Mouse (Mus musculus) limb, embryonic 13.5 days (tissue): Measurements from ENCODE around the gene Ttc21b. TPM values are rescaled to one million over a fixed set of nuclear protein-coding genes. Genes with fewer than 3 reads are reported as not detected.
A peak's percentile ranks its signal among the peaks of the same experiment; 100 is the strongest.
"Not testable (repeated sequence)": the region's sequence is repeated elsewhere in the genome, so short reads cannot be mapped to it uniquely, and the experiment has no call there.

ENCODE experiments used
- ATAC-seq: fragments of 200-750 bp; cut with Nextera tagmentation; 2 replicates; pipeline ENCODE4 v1.8.0; 2017; ENCODE audit warnings: low read depth, moderate number of reproducible peaks, moderate TSS enrichment; ENCODE audit not compliant: low FRiP score
- H3K27ac ChIP-seq: fragments of 300-500 bp; sonication (generic); 2 replicates; pipeline ENCODE4 v1.5.1; 2015; ENCODE audit warnings: inconsistent platforms, mild to moderate bottlenecking, moderate library complexity
- H3K27me3 ChIP-seq: fragments of 300-500 bp; sonication (generic); 2 replicates; pipeline ENCODE4 v1.6.1; 2015; ENCODE audit warnings: mild to moderate bottlenecking, inconsistent platforms
- H3K36me3 ChIP-seq: fragments of 300-500 bp; sonication (generic); 2 replicates; pipeline ENCODE4 v1.6.1; 2015; ENCODE audit warnings: inconsistent platforms, mild to moderate bottlenecking, moderate library complexity
- H3K4me1 ChIP-seq: fragments of 300-500 bp; sonication (generic); 2 replicates; pipeline ENCODE4 v1.6.1; 2015; ENCODE audit warnings: inconsistent platforms
- H3K4me2 ChIP-seq: fragments of 300-500 bp; sonication (generic); replicated peaks from 2 replicates; pipeline ENCODE4 v1.6.1; 2015; ENCODE audit warnings: inconsistent platforms, mild to moderate bottlenecking, moderate library complexity
- H3K4me3 ChIP-seq: fragments of 300-500 bp; sonication (generic); 2 replicates; pipeline ENCODE4 v1.5.1; 2015; ENCODE audit warnings: moderate library complexity, mild to moderate bottlenecking, inconsistent platforms
- H3K9ac ChIP-seq: fragments of 300-500 bp; sonication (generic); 2 replicates; pipeline ENCODE4 v1.6.1; 2015; ENCODE audit warnings: mild to moderate bottlenecking, inconsistent platforms
- H3K9me3 ChIP-seq: fragments of 300-500 bp; sonication (generic); 2 replicates; pipeline ENCODE4 v1.6.1; 2016; ENCODE audit warnings: inconsistent platforms
- WGBS: fragments of 180-500 bp; shearing (Covaris S2); methylation state at CpG from one replicate; pipeline ENCODE4 v1.1.7; 2015; 5-methylcytosine and 5-hydroxymethylcytosine counted together
- polyA plus RNA-seq: library from polyadenylated mRNA; unstranded; fragments of >200 nt; fragmentation: Nextera tagmentation; extraction: Ambion mirVana; gene quantifications from 2 replicates; pipeline ENCODE4 v1.2.1, GENCODE M21; 2015

Gene Ttc21b
- polyA plus RNA-seq, 1 experiment from 2014 or later: 16.7 TPM

- Histone ChIP-seq H3K27me3 (no peaks in the 10 kb centered on the region), H3K4me1 (0 out of 2 replicates have a peak, but pooled peaks cover 7% of the 10 kb centered on the region), H3K9me3 (no peaks in the 10 kb centered on the region), H3K9ac (no peak overlapping the region), H3K4me2 (no peak overlapping the region), H3K4me3 (no peak overlapping the region), H3K27ac (no peak overlapping the region), H3K36me3 (peaks cover 29% of the 10 kb centered on the region)
- WGBS: 95% methylated on average over 5 of the region's 5 CpGs
- no peak for ATAC-seq
Measured at GRCm38 (mm10) chr2:66190157-66190556, 66.3 kb downstream of the Ttc21b start.

GRCm38 (mm10) chr2:66189197-66189596 lies 67.2 kb downstream of the Ttc21b start:
- ATAC-seq, H3K9ac ChIP-seq, H3K27ac ChIP-seq, H3K4me1 ChIP-seq, H3K27me3 ChIP-seq, H3K4me2 ChIP-seq, H3K9me3 ChIP-seq, H3K4me3 ChIP-seq: not testable (repeated sequence)
- WGBS: 96% methylated on average over 12 of the region's 12 CpGs
- H3K36me3 ChIP-seq: peaks cover 29% of the 10 kb centered on the region

DNA sequence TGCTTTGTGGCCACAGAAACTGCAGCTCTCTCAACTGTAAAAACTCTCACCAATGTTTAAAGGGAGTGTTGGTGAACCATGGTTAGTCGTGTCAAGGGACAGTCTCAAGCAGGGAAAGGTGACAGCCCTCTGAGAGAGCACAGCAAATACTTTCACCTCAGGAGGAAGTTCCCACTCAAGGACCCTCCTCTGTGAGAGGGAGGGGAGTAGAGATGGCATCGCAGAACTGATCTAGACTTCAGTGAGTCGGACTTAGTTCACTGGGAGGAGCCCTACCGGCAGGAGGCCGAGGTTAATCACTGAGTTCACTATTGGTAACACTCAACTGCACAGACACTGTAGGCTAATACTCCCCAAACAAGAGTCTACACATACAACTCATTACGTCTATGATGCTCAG lies 68.9 kb downstream of the Ttc21b start:
- ATAC-seq: no peak
- Histone ChIP-seq H3K4me1 (0 out of 2 replicates have a peak, but pooled peaks cover 7% of the 10 kb centered on the region), H3K36me3 (peaks cover 29% of the 10 kb centered on the region), H3K9me3 (no peaks in the 10 kb centered on the region), H3K9ac (no peak overlapping the region), H3K27me3 (0 out of 2 replicates have a peak, but pooled peaks cover under 1% of the 10 kb centered on the region), H3K4me2 (no peak overlapping the region), H3K4me3 (no peak overlapping the region), H3K27ac (no peak overlapping the region)
- 81% methylated on average over 6 of the region's 6 CpGs for WGBS

GRCm38 (mm10) chr2:66184431-66185164 lies 71.8 kb downstream of the Ttc21b start:
- Histone ChIP-seq H3K9me3 (no peaks in the 10 kb centered on the region), H3K4me3 (no peak overlapping the region), H3K36me3 (peaks cover 29% of the 10 kb centered on the region), H3K27me3 (0 out of 2 replicates have a peak, but pooled peaks cover 2% of the 10 kb centered on the region), H3K9ac (no peak overlapping the region), H3K4me1 (peaks cover 7% of the 10 kb centered on the region; the same call in 1 of the 2 replicates), H3K4me2 (no peak overlapping the region), H3K27ac (no peak overlapping the region)
- no peak for ATAC-seq
- 85% methylated on average over 7 of the region's 7 CpGs for WGBS

DNA sequence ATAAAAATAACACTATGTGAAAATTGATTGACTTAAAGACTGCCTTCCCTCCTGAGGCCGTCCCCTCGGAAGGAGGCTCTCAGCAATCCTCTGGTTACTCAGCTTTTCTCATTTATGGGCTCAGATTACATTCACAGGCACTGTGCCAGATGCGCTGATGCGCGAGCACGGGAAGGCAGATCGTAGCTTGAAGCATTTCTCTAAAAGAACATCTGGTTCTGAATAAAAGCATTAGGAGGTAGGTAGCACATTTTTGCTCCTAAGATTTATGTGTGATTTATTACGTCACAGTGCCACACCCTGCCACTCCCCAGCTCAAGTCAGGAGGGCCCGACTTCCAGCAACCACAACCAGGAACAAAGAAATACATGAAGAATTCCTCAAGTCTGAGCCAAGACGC lies 76.1 kb downstream of the Ttc21b start:
- Histone ChIP-seq H3K9me3 (no peaks in the 10 kb centered on the region), H3K27ac (no peak overlapping the region), H3K36me3 (peaks cover 14% of the 10 kb centered on the region), H3K4me1 (peaks cover 9% of the 10 kb centered on the region), H3K27me3 (0 out of 2 replicates have a peak, but pooled peaks cover 2% of the 10 kb centered on the region), H3K4me2 (peak overlapping the region; percentile 51), H3K4me3 (0 out of 2 replicates have a peak overlapping the region, but pooled peaks have one; percentile 16), H3K9ac (no peak overlapping the region)
- WGBS: 12% methylated on average over 10 of the region's 10 CpGs
- ATAC-seq: peak; percentile 75

DNA sequence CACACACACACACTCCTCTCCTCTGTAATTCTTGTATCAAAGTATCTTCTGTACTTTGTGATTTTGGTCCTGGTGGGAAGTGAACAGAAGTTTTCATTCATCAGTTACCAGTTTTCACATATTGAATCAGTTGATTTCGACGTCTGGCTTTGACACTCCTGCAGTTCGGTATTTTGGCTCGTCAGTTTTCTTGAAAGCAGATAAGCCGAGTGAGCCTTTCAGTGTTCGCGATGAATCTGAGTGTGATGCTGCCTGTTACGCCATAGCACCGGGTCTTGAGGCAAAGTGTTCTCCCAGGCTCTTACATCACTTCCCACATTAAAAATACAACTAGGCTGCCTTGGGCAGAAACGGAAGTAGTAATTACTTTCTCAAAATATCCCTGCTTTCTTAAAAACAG lies 76.6 kb downstream of the Ttc21b start:
- Histone ChIP-seq H3K9ac (no peak overlapping the region), H3K27me3 (0 out of 2 replicates have a peak, but pooled peaks cover 2% of the 10 kb centered on the region), H3K36me3 (peaks cover 9% of the 10 kb centered on the region), H3K4me1 (peaks cover 9% of the 10 kb centered on the region), H3K4me3 (no peak overlapping the region), H3K27ac (no peak overlapping the region), H3K4me2 (peak overlapping the region; percentile 51), H3K9me3 (no peaks in the 10 kb centered on the region)
- WGBS: 36% methylated on average over 10 of the region's 10 CpGs
- peak; percentile 21; the same call in 1 of the 2 replicates for ATAC-seq

DNA sequence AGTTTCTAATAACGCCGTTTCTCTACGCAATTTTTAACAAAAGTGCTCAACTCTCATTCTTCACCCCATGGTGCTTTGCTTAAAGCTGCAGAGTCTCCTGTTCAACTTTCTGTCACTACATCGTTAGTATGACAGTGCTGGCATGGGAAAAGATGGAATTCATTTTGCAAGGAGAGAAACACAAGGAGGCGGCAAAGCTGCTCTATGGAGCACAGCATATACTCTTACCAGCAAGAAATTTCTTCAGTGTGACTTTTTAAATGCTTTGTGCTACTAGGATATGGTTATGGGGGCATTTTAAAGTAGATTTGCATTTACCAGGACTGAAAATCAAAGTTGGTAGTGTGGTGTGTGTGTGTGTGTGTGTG lies 77.6 kb downstream of the Ttc21b start:
- 72% methylated on average over 5 of the region's 5 CpGs for WGBS
- H3K27me3 ChIP-seq: 0 out of 2 replicates have a peak, but pooled peaks cover 2% of the 10 kb centered on the region
- H3K27ac ChIP-seq: no peak overlapping the region
- H3K4me3 ChIP-seq: no peak overlapping the region
- peaks cover 9% of the 10 kb centered on the region for H3K4me1 ChIP-seq
- no peak overlapping the region for H3K9ac ChIP-seq
- ATAC-seq: no peak
- no peaks in the 10 kb centered on the region for H3K9me3 ChIP-seq
- H3K36me3 ChIP-seq: 0 out of 2 replicates have a peak, but pooled peaks cover 5% of the 10 kb centered on the region
- H3K4me2 ChIP-seq: no peak overlapping the region

DNA sequence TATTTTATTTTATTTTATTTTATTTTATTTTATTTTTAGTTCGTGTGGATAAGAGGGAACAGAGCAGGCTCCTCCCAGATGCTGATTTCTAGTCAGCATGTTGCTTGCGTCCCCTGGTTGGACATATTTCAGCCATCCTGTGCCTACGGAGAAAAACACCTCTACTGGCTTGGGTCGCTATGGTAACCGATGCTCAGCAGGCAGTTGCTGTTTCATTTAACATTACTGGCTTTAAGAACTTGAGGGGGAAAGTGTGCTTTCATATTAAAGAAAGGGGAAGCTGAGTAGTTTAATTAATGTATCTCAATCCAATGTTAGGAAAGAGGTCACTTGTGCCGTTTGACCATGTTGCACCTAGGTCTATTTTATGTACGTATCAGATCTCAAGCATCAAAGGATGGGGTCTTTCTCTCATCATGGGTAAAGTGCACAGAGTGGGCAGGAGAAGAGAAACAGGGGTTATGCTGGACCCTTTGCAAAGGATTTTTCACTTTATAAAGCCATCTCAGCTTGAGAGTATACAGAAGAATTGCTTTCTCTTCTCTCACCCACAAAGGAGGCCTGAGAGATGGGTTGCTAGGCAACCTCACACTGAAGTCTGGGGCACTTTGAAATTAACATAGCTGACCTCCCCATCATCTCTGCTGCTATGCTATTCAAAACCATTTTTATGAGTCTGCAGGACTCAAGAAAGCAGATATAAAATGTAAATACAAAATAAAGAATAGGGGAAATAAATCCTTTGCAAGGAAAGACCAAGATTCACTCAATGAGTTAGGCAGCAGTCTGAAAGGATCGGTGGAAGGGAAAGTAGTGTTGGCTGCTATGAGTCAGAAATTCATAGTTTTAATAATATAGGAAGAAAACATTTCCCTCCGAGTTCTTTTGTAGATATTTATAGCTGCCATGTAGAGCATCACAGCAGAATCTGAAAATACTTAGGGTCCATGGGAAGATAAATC lies 78.2 kb downstream of the Ttc21b start:
- Histone ChIP-seq H3K36me3 (0 out of 2 replicates have a peak, but pooled peaks cover 5% of the 10 kb centered on the region), H3K9ac (no peak overlapping the region), H3K4me1 (peaks cover 9% of the 10 kb centered on the region), H3K4me3 (no peak overlapping the region), H3K9me3 (no peaks in the 10 kb centered on the region), H3K4me2 (no peak overlapping the region), H3K27me3 (0 out of 2 replicates have a peak, but pooled peaks cover 2% of the 10 kb centered on the region), H3K27ac (no peak overlapping the region)
- WGBS: 63% methylated on average over 9 of the region's 9 CpGs
- ATAC-seq: no peak

DNA sequence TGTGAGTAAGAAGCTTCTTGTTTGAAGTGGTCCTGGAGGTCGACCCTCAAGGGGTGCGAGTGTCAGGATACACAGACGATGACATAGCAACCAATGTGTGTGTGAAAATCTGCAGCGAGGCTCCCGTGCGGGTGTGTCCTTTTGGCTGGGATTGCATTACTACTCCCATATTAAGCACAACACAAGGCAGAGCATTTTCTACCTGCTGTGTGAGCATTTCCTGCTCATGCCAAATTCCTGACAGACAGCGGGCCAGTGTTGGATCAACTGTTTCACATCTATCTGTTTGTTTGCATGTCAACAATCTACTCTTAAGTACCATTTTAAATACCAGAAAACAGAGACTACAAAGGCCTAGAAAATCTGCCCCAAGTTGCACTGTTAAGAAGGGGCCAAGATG lies 79.4 kb downstream of the Ttc21b start:
- no peaks in the 10 kb centered on the region for H3K27me3 ChIP-seq
- no peak for ATAC-seq
- H3K36me3 ChIP-seq: no peaks in the 10 kb centered on the region
- peaks cover 9% of the 10 kb centered on the region for H3K4me1 ChIP-seq
- no peak overlapping the region for H3K4me3 ChIP-seq
- no peak overlapping the region for H3K4me2 ChIP-seq
- H3K9me3 ChIP-seq: no peaks in the 10 kb centered on the region
- no peak overlapping the region for H3K9ac ChIP-seq
- no peak overlapping the region for H3K27ac ChIP-seq
- 78% methylated on average over 7 of the region's 7 CpGs for WGBS

GRCm38 (mm10) chr2:66173134-66173533 lies 83.3 kb downstream of the Ttc21b start:
- ATAC-seq: no peak
- H3K4me1 ChIP-seq: peaks cover 3% of the 10 kb centered on the region; the same call in 1 of the 2 replicates
- H3K36me3 ChIP-seq: no peaks in the 10 kb centered on the region
- H3K4me2 ChIP-seq: no peak overlapping the region
- H3K4me3 ChIP-seq: no peak overlapping the region
- WGBS: 65% methylated on average over 5 of the region's 5 CpGs
- no peaks in the 10 kb centered on the region for H3K27me3 ChIP-seq
- no peak overlapping the region for H3K9ac ChIP-seq
- no peaks in the 10 kb centered on the region for H3K9me3 ChIP-seq
- no peak overlapping the region for H3K27ac ChIP-seq

- 86% methylated on average over 3 of the region's 3 CpGs for WGBS
- no peak overlapping the region for H3K9ac ChIP-seq
- no peaks in the 10 kb centered on the region for H3K9me3 ChIP-seq
- H3K4me3 ChIP-seq: no peak overlapping the region
- no peaks in the 10 kb centered on the region for H3K27me3 ChIP-seq
- no peak for ATAC-seq
- no peaks in the 10 kb centered on the region for H3K4me1 ChIP-seq
- no peak overlapping the region for H3K4me2 ChIP-seq
- no peaks in the 10 kb centered on the region for H3K36me3 ChIP-seq
- H3K27ac ChIP-seq: no peak overlapping the region
Measured at GRCm38 (mm10) chr2:66171643-66172042, 84.8 kb downstream of the Ttc21b start.

DNA sequence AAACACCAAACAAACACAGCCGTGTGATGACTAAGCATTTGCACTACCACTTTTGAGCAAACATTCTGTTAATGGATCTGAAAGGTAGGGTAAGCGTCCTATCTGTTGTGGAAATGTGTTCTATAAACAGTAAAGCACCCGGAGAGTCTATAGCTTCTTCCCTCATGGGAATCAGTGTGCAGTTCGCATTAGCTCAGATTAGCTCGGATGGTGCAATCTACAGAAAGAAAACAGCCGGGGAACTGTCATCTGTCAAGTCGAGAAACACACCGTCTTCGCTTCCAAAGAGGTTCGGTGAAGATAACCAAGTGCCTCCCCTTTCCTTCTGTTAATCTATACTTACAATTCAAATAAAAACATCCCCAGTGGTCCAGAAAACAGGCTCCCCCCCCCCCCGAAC lies 85.7 kb downstream of the Ttc21b start:
- Histone ChIP-seq H3K36me3 (no peaks in the 10 kb centered on the region), H3K4me2 (no peak overlapping the region), H3K27ac (no peak overlapping the region), H3K4me1 (no peaks in the 10 kb centered on the region), H3K4me3 (no peak overlapping the region), H3K9ac (no peak overlapping the region), H3K9me3 (no peaks in the 10 kb centered on the region), H3K27me3 (no peaks in the 10 kb centered on the region)
- ATAC-seq: no peak
- 78% methylated on average over 11 of the region's 11 CpGs for WGBS
